Mouse (Mus musculus): Measurements from ENCODE around the gene Rabac1.

The Rabac1 gene

DNA sequence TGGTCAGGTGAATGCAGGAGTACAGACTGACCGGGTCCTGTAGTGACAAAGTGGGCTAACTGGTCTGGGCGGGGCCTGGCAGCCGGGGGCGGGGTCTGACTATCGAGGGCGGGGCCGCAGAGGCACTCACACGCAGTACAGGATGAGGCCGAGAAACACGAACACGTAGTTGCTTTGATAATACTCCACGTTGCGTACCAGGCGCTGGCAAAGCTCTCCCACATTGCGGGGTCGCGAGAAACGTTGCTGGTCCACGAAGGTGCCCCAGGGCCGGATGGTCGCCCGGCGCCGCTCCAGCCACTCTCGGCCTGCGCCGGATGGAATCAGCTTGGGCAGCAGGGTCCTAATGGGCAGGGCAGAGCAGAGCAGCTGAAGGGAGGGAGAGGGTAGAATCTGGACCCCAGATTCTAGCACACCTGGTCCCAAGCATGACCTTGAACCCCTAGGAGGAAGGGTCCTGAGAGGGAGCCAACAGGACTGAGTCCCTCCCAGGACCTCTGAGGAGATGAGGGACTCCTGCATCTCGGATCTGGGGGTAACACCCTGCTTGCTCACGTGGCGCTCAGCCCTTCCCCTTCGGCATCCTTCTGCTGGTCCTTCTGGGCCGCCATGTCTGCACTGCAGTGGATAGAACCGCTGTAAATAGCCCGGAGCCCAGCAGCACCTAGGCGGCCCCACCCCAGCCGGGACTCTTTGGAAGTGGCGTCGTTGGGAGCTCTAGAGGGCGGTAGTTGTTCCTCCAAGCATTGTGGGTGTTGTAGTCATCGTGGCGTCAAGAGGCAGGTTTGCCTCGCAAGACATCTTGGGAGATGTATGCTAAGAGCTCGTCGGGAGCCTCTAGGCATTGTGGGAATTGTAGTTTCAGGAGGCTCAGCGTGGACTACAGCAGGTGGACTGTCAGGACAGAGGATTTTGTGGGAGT lies at the start of gene Rabac1:
Rabac1 (minus strand) TSS at position 783 of the 922 bp plus-strand sequence.
- peak; percentile 93 for DNase-seq (ENCODE audit: low spot score)

DNA sequence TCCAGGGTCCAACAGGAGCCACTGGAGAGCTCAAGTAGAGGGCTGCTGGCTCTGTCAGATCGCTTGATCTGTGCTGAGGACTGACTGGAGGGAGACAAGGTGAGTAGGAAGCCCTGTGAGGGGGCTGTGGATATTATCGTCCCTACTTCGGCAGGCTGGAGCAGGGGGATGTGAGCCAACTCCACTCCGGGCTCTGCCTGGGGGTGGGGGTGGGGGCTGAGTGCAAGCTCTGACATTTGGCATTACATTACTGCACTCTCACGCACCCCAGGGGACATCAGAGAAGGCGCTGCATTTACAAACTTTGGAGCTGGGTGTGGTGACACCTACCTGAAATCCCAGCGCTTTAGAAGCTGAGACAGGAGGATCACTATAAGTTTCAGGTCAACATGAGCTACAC lies 39.0 kb upstream of the Rabac1 start:
- no peak for DNase-seq (ENCODE audit: low spot score)

DNA sequence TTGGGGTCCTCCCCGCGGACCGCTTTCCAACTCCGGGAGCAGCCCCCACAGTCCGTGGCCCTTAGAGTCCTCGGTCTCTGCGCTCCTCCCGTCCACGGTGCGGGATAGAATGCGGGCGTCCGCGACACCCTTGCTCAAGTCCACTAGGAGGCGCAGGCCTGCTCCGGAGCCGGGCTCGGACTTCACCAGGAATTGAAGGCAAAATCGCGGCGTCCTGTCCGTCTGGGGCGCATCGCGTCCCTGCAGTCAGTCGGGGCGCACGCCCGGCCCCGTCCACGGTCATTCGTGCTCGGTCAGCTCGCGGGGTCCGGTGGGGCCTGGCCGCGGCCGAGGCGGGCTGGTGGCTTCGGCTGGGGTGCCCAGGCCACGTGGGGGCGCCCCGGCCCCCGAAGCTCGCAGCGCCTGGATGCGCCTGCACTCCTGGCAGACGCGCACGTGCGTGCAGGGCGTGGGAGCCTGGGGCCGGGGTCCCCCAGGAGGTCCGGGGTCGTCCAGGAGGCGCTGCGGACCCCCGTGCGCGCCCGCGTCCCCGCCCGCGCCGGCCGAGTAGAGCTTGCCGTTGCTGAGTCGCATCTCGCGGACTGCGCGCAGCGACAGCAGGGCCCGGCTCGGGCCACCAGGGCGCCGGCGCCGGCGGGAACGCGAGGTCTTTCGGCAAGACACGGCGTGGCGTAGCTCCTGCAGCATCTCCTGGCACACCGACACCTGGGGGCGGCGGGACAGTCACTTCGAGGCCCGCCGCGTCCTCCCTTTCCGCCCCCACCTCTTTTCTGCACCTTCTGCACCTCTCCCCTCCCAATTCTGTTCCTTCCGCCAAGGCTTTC lies 37.7 kb upstream of the Rabac1 start:
- DNase-seq (ENCODE audit: low spot score), result no peak

DNA sequence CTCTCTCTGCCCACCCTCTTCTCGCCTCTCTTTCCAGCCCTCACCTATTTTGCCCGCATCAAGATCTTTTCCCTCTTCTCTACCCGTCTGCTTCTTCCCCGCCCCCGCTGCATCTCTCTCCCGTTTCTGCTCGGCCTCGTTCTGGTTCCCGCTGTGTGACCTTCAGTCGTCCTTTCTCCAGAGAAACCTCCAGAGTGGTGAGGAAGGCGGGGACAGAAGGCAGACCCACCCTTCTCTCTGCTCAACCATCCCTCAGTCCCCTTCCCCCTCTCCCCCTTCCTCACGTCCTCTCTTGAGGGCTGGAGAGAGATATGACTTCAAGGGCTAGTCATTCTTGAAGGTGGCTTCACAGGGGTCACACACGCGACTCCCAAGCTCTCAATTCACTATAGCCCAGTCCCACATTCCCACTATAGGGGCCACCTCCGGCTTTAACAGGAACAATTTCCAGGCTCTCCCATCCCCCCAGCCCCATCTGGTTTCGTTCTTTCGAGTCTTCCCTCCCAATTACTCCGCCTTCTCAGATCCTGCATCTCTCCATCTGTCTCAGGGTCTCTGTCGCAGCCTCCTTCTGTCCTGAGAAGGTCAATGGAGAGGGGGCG lies 36.6 kb upstream of the Rabac1 start:
- no peak for DNase-seq (ENCODE audit: low spot score)

DNA sequence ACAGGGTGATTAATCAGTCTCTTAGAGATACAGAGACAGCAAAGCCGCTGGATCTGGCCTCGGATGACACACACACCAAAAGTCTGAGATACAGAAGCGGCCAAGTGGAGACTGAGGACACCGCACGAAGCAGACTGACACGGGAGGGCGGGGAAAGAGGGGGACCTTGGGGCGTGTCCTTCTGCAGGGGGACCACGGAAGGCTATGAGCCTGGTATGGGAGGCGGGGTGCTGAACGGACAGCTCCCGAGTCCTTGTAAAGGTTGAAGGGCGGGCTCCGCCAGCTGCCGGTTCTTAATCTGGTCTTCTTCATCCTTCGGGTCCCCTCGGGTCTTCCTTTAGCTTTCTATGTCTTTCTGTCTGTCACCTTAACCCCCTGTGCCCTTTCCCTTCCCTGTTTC lies 36.1 kb upstream of the Rabac1 start:
- DNase-seq (ENCODE audit: low spot score), result no peak

DNA sequence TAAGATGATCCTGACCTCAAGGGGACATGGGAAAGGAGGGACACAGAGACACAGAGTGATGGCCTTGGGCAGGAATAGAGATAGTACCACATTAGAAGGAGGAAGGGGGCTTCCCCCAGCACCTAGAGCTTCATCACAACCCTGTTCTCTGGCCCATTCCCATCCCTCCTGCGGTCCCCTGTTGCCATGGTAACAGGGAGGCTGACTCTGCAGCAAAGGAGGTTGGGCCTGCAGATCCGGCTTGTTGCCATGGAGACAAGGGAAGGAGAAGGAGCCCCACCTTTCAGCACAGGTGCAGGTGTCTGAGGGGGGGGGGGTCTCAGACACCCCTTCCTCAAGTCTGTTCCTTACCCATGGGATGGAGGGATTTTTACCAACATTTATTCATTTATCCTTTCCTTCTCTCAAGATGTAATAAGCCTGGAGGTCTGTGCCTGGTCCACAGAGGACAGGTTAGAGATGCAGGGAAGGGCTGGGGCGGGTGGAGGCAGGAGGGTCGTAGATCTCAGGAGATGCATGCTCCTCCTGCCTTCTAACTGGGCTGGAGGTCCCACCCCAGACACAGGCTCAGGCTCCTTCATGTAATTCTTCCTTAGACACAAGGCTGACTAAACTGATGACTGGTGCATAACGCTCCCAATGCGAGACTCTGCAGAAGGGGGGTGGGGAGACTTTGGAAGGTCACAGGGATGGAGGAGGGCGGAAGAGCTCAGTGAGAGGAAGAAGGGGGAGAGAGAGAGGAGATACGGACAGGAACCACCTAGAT lies 35.2 kb upstream of the Rabac1 start:
- no peak for DNase-seq (ENCODE audit: low spot score)

DNA sequence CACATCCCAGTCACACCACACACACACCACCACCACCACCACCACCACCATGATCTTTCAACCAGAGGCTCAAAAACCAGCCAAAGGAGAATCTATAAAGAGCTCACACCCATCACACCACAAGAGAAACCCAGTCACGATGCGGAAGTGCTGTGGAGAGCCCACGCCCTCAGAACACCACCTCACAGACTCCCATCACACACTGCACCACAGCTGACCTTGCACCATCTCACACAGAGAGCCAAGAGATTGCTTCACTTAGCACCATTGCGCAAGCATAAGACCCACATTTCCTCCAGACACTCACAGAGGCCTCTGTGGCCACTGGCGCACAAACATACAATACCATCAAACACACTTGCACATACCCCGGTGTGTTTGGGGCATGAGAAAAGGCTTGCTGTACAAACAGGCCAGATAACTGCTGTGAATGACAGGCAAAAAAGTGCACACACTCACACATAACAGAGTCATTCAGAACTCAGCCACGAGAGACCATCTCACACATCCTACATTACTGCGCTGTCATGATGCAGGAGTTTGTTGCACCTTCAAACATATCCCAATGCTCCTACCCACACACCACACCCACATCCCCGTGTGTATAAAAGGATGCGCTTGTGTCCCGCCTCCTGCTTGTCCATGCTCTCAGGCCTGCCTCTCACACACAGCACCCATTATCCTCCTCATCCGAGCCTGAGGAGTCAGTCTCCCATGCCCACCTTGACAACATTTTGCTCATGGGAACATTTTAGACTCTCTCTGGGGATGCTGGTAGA lies 34.2 kb upstream of the Rabac1 start:
- no peak for DNase-seq (ENCODE audit: low spot score)

DNA sequence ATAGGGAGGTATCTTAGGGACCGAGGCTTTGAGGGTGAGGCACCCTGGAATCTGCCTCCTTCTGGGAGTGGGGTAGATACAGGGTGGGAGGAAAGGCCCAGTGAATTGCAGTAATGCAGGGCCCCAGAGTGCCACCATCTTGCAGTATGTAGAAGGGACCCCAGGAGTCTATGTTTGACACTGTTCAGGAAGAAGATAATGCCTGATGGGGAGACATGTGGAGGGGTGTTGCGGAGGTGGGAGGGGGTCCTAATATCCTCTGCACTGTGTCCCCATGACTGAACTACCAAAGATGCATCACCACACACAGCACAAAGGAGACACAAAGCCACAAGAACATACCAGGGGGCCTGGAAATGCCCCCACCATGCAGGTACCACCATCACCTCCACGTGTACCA lies 33.6 kb upstream of the Rabac1 start:
- no peak for DNase-seq (ENCODE audit: low spot score)

DNA sequence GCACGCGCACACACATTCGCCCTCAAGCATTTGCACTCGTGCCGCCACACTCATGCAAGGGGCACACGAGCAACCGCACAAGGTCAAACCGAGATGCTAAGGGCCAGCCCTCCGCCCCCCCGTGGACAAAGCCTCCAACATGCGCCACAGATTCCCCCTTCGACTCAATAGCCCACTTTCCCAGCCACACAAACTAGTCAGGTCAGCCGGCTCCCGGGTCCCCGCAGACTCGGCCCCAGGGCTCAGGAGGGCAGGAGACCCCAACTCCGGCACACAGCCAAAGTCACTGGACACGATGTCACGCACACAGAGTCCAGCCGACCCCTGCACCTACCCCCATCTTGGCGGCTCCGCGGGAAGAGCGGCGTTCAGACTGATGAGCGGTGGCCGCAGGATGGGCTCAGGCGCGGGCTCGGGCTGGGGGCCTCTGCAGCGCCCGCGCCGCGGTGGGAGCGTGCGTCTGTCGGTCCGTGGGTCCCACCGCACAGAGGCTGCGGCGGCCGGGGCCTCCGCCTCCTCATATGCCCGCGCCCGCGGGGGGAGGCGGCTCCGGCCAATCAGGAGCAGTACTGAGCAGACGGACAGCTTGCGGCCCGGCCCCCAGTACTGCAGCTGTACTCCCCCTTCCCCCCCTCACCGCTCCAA lies 33.0 kb upstream of the Rabac1 start, which contains the start of gene Atp1a3:
Atp1a3 (minus strand) TSS at position 538 of the 645 bp plus-strand sequence.
- DNase-seq (ENCODE audit: low spot score), result no peak

DNA sequence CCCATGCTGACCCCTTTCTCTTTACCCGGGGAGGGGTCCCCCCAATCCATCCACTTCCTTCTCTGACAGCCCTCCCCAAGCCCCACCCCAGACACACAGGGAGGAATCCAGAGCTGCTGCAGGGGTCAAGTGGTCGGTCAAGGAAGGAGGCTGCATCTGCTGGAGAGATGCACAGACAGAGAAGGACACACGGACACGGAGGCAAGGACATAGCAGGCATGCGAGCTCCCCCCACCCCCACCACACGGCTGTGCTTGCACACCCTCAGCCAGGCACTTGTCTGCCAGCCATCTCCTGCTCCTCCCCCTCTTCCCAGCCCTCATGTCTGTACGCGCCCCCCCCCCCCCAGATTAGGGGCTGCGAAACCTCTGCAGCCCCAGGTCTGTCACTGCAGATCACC lies 32.3 kb upstream of the Rabac1 start:
- no peak for DNase-seq (ENCODE audit: low spot score)

DNA sequence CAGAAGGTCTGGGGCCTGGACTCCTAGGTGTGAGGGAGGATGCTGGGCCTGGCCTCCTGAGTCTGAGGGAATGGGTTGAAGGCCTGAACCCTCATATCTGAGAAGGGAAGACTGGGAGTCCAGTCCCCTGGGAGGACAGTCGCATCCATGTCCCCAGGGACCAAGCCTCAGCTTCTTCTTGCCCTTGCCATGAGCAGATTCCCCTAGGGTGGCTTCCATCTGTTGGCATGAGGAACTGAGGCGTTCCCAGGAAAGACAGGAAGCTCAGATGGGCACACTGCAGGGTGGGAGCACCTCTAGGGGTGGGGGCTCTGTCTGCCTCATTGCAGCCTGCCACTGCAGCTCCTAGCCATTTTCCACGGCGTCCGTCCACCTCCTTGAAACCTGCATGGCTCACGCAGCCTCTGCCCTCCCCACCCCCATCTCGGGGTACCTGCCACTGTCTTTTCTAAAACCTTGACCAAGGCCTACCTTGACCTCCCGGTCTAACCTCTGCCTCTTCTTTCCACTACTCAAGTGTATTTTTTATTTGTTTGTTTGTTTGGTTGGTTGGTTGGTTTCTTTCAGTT lies 31.4 kb upstream of the Rabac1 start:
- no peak for DNase-seq (ENCODE audit: low spot score)

DNA sequence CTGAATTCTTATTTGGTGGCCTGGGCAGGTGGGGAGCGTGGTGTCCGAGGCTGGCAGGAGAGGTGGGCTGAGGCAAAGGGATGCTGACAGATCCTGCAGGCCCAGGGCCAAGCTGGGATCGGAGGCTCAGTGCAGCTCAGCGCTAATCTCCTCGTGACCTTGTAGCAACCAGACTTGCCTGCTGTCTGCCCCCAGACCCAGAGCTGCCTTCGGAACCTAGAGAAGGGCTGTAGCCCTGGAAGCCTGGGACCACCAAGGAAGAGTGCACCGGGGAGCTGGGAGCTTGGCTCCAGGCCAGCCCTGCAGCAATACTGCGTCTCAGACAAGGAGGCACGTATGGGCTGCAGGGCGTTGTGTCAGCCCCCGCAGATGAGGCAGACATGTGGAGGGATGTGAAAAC lies 30.7 kb upstream of the Rabac1 start:
- DNase-seq (ENCODE audit: low spot score), result no peak

DNA sequence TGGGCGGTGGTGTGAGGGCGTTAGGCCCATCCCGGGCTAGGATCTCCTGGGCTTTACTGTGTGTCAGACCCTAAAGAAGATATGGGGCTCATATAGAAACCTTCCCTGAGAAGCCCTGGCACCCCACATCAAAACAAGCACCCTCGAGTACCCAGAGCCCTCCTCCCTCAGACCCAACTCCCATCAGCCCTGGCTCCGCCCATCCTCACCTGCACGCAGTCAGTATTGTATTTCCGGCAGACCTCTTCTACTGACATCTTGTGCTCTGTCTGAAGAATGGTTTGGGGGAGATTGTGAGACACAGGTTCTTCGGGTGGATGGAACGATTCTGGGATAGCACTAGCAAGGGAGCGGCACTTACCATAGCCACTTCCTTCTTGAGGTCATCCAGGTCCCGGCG lies 28.2 kb upstream of the Rabac1 start:
- no peak for DNase-seq (ENCODE audit: low spot score)

DNA sequence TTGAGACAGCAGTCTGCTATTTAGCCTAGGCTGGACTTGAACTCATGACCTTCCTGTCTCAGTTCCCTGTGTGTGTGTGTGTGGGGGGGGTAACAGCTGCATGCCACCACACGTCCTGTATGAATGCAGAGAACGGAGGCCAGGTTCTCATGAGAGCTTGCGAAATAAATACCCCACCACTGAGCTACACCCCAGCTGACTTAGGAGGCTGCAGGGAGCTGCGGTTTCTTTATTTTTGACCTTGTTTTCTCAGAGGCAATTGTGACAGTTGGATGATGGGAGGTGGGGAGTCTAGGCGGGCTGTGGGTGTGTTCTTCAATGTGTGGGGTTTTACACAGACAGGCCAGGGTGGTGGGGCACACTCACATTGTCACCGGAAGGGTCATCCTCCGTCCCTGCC lies 27.7 kb upstream of the Rabac1 start:
- no peak for DNase-seq (ENCODE audit: low spot score)

DNA sequence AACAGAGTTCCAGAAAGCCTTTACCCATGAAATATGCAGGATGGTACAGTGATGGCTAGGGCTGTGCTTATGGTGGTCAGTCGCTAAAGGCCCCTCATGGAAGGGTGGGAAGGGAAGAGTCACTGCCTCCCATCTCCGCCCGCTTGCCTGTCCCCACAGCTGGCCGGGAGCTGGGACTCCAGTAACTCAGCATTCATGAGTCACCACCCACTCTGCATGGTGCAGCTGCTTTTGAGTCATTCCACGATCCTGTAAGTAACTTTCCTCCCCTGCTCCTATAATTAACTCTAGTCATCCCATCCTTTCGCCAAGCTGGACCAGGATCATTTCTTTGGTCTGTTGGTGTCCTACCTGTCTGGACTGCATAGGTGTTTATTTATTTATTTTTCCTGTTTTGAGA lies 20.5 kb upstream of the Rabac1 start:
- DNase-seq (ENCODE audit: low spot score), result no peak

DNA sequence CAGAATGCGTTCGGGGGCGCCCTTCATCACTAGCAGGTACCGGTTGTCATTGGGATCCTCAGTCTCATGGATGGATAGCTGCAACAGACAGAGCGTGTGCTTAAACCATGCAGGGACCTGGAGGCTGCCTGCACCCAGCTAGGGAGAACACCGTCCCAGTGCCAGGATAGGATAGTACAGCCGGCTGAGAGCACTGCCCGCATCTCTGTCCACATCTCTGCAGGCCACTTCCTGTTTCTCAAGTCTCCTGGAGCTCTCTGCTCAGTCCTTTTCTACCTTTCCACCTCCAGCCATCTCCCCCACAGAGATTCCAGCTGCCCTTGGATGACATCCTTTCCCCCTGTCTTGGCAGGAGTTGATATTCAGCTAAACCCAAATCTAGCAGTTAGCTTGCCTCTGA lies 17.9 kb upstream of the Rabac1 start:
- DNase-seq (ENCODE audit: low spot score), result no peak

DNA sequence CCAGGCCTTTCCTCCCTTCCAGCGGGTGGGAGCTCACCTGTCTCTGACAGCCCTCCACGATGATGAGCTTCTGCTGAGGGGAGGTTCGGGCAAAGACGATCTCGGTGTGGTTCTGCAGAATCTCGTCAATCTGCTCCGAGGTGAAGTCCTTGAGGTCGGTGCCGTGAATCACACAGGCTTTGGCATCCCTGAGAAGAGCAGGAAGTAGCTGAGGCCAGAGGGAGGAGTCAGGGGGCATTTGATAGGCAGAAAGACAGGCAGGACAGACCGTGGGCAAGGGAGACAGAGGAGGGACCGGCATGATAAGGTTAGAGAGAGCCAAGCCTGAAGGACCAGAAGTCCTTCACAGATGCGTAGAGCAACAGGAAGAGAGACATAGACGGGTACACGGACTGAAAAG lies 15.4 kb upstream of the Rabac1 start:
- DNase-seq (ENCODE audit: low spot score), result no peak

DNA sequence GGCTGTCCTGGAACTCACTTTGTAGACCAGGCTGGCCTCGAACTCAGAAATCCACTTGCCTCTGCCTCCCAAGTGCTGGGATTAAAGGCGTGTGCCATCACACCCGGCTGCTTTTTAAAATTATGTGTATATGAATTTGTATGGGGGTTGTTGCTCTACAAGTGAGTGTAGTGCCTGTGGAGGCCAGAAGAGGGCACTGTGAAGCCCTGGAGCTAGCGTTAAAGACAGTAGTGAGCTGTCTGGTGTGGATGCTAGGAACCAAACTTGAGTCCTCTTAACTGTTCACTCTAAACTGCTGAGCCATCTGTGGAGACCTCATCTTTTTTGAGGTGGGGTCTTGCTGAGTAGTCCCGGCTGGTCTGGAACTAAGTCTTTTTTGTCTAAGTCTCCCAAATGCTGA lies 13.2 kb upstream of the Rabac1 start:
- no peak for DNase-seq (ENCODE audit: low spot score)

DNA sequence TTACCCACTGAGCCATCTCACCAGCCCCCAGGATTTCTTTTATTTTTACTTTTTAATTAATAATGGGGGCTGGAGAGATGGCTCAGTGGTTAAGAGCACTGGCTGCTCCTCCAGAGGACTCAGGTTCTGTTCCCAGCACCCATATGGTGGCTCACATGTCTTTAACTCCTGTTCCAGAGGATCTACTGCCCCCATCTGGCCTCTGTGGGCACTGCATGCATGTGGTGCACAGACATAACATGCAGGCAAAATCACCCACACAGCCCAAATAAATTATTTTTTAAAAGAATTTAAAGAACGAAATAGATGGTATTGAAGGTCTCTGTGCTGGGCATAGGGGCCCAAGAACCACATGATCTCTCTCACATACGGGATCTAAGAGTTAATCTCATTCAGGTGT lies 11.8 kb upstream of the Rabac1 start:
- DNase-seq (ENCODE audit: low spot score), result no peak

DNA sequence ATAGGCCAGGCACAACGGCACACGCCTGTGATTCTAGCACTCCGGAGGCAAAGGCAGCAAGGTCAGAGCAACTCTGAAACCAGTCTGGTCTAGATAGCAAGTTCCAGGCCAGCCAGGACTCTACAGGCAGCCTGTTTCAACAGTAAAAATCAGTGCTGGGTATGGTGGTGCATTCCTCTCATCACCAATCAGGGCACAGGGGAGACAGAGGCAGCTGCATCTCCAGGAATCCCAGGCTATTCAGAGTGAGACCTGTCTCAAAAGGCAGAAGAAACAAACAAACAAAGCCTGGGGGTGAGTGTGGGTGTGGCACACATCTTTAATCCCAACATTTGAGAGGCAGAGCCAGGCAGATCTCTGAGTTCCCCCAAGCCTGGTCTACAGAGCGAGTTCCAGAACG lies 10.8 kb upstream of the Rabac1 start:
- no peak for DNase-seq (ENCODE audit: low spot score)

Measured in layer of hippocampus, adult 9-10 months (tissue).